Mouse (Mus musculus) forebrain, embryonic 13.5 days (tissue): ENCODE results near the gene Aftph. TPM values are rescaled to one million over a fixed set of nuclear protein-coding genes. Genes with fewer than 3 reads are reported as not detected.

Experiments used
- ATAC-seq: fragments of 200-750 bp; cut with Nextera tagmentation; 2 replicates; pipeline ENCODE4 v1.8.0; 2017
- H3K27ac ChIP-seq: fragments of 300-500 bp; sonication (generic); 2 replicates; pipeline ENCODE4 v1.5.1; 2015; ENCODE audit warnings: inconsistent platforms, mild to moderate bottlenecking, moderate library complexity
- H3K27me3 ChIP-seq: fragments of 300-500 bp; sonication (generic); 2 replicates; pipeline ENCODE4 v1.6.1; 2015; ENCODE audit warnings: mild to moderate bottlenecking, inconsistent platforms
- H3K36me3 ChIP-seq: fragments of 300-500 bp; sonication (generic); 2 replicates; pipeline ENCODE4 v1.6.1; 2015; ENCODE audit warnings: mild to moderate bottlenecking, inconsistent platforms; ENCODE audit not compliant: poor library complexity, severe bottlenecking
- H3K4me1 ChIP-seq: fragments of 300-500 bp; sonication (generic); 2 replicates; pipeline ENCODE4 v1.6.1; 2015; ENCODE audit warnings: inconsistent platforms
- H3K4me2 ChIP-seq: fragments of 300-500 bp; sonication (generic); 2 replicates; pipeline ENCODE4 v1.6.1; 2015; ENCODE audit warnings: inconsistent platforms, mild to moderate bottlenecking, moderate library complexity
- H3K4me3 ChIP-seq: fragments of 300-500 bp; sonication (generic); 2 replicates; pipeline ENCODE4 v1.5.1; 2015; ENCODE audit warnings: mild to moderate bottlenecking, inconsistent platforms
- H3K9ac ChIP-seq: fragments of 300-500 bp; sonication (generic); 2 replicates; pipeline ENCODE4 v1.6.1; 2015; ENCODE audit warnings: mild to moderate bottlenecking, inconsistent platforms
- H3K9me3 ChIP-seq: fragments of 300-500 bp; sonication (generic); replicated peaks from 2 replicates; pipeline ENCODE4 v1.6.1; 2016; ENCODE audit warnings: inconsistent platforms
- WGBS: fragments of 180-500 bp; shearing (Covaris S2); methylation state at CpG from one replicate; pipeline ENCODE4 v1.1.7; 2015; 5-methylcytosine and 5-hydroxymethylcytosine counted together
- polyA plus RNA-seq: library from polyadenylated mRNA; unstranded; fragments of >200 nt; fragmentation: Nextera tagmentation; extraction: Ambion mirVana; gene quantifications from 2 replicates; pipeline ENCODE4 v1.2.1, GENCODE M21; 2015

Aftph gene
- polyA plus RNA-seq, 1 experiment from 2014 or later = 34.0 TPM

DNA sequence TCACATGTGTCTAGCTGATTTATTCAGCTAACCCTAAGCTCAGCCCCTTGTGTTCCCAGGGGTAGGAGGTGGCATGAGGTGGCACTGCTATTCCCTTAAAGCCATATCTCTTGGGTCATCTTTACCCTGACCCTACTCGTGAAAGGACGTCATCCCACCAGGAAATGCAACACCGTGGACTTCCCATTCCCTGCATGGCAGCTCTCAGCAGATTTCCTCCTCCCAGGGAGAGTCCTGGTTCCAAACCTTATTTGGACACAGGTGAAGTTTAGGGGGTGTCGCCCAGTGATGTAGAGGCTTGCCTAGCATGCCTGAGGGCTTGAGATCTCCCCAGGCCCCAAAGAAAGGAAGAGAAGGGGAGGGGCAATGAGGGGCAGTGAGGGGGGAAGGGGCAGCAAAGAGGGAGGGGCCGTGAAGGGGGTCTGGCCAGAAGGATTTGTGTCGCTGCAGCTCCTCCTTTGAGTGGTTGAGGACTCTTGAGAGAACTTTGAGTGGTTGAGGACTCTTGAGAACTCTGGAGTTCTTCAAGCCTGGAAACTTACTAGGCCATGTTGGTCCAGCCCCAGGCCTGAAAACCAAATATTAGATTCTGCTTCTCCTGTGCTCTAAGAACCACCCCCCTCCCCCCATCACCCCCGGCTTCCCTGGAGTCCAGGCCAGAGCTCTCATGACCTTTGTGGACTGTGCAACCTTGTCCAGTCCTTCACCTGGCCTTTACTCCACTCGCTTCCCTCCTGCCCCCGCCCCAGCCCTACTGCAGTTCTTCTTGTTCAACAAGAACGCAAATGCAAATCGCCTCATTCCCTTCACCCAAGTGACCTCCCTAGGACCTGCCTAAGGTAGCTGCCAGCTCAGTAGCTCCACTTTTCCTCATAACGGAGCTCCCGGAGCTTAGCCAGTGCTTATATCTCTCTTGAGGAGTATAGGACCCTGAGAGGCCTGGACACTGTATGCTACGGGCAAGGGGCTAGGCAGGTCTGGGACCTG lies 81.0 kb downstream of the Aftph start:
- peaks cover 58% of the 10 kb centered on the region for H3K4me1 ChIP-seq

GRCm38 (mm10) chr11:20659094-20659493 lies 82.3 kb downstream of the Aftph start:
- H3K9me3 ChIP-seq = no peaks in the 10 kb centered on the region
- no peaks in the 10 kb centered on the region for H3K27me3 ChIP-seq
- no peaks in the 10 kb centered on the region for H3K36me3 ChIP-seq
- H3K9ac ChIP-seq = no peak overlapping the region
- no peak overlapping the region for H3K4me3 ChIP-seq
- H3K4me1 ChIP-seq = peaks cover 59% of the 10 kb centered on the region
- H3K27ac ChIP-seq = peak overlapping the region; percentile 59
- ATAC-seq = no peak
- WGBS = 58% methylated on average over 3 of the region's 3 CpGs
- H3K4me2 ChIP-seq = no peak overlapping the region

More for the DNA sequence above, 81.0 kb downstream of the Aftph start:
- H3K4me3 ChIP-seq = no peak overlapping the region
- H3K36me3 ChIP-seq = no peaks in the 10 kb centered on the region
- no peaks in the 10 kb centered on the region for H3K27me3 ChIP-seq
- no peak overlapping the region for H3K27ac ChIP-seq
- no peak overlapping the region for H3K4me2 ChIP-seq
- no peak for ATAC-seq
- no peak overlapping the region for H3K9ac ChIP-seq
- WGBS = 81% methylated on average over 14 of the region's 14 CpGs
- no peaks in the 10 kb centered on the region for H3K9me3 ChIP-seq

- H3K4me3 ChIP-seq = peak overlapping the region; percentile 14
- no peaks in the 10 kb centered on the region; the same call in 1 of the 2 replicates for H3K36me3 ChIP-seq
- H3K27ac ChIP-seq = peak overlapping the region; percentile 98
- no peaks in the 10 kb centered on the region for H3K9me3 ChIP-seq
- peak overlapping the region; percentile 60 for H3K9ac ChIP-seq
- ATAC-seq = peak; percentile 46
- 7% methylated on average over 10 of the region's 10 CpGs for WGBS
- H3K4me2 ChIP-seq = peak overlapping the region; percentile 53
- peaks cover 59% of the 10 kb centered on the region for H3K4me1 ChIP-seq
- no peaks in the 10 kb centered on the region for H3K27me3 ChIP-seq
Measured at GRCm38 (mm10) chr11:20656711-20657057, 84.7 kb downstream of the Aftph start.

DNA sequence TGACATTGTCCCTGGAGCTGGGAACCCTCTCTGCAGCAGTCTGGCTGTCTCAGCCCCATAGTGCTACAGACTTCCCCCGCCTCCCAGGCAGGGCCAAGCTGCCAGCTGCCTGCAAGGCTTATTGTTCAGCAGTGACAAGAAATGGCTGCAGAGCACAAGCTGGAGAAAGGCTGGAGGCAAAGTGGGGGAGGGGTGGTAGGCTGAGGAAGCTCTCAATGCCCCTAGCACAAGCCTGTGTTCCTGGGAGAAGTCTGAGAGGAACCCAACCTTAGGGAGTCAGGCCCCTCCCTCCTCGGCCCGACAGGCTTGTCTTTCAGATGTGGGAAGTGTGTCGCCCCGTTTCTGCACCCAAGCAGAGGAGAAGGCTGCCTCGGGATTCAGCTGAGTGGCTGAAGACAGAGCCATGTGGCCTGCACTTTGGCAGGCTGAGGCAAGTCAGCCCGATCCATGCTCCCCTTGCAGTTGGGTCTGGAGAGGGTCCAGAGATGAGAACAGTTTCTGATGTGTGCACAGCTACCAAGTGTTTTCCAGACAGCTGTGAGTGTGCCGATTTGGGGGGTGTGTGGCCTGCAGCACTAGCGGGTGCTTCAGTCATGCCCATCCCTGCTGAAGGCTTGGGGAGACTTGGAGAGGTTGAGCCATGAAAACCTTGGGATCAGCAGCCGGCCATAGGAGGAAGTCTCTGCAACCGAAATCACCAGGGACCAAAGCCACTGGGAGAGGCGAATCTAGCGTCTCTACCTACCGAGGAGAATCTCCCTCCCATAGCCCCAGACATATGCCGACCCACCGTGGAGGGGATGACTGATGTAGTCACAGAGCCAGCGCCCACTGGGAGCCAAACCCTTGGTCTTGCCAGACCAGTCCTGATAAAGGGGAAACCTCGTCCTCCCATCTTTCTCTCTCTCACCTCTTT lies 85.3 kb downstream of the Aftph start:
- H3K27me3 ChIP-seq = no peaks in the 10 kb centered on the region
- peak overlapping the region; percentile 98 for H3K27ac ChIP-seq
- H3K36me3 ChIP-seq = no peaks in the 10 kb centered on the region; the same call in 1 of the 2 replicates
- H3K4me2 ChIP-seq = peak overlapping the region; percentile 53
- peaks cover 65% of the 10 kb centered on the region for H3K4me1 ChIP-seq
- H3K9ac ChIP-seq = peak overlapping the region; percentile 60
- WGBS = 8% methylated on average over 18 of the region's 18 CpGs
- peak overlapping the region; percentile 14 for H3K4me3 ChIP-seq
- H3K9me3 ChIP-seq = no peaks in the 10 kb centered on the region
- peak; percentile 93 for ATAC-seq

- Histone ChIP-seq H3K4me1 (peaks cover 86% of the 10 kb centered on the region), H3K9ac (no peak overlapping the region; the same call in 1 of the 2 replicates), H3K27ac (peak overlapping the region; percentile 79), H3K9me3 (no peaks in the 10 kb centered on the region), H3K27me3 (no peaks in the 10 kb centered on the region), H3K36me3 (peaks cover 9% of the 10 kb centered on the region), H3K4me3 (no peak overlapping the region), H3K4me2 (no peak overlapping the region)
- no peak for ATAC-seq
- WGBS = 48% methylated on average over 1 of the region's 1 CpGs
Measured at GRCm38 (mm10) chr11:20651166-20651565, 90.2 kb downstream of the Aftph start.

GRCm38 (mm10) chr11:20650006-20650639 lies 91.3 kb downstream of the Aftph start:
- no peaks in the 10 kb centered on the region for H3K27me3 ChIP-seq
- H3K27ac ChIP-seq = peak overlapping the region; percentile 79
- 6% methylated on average over 17 of the region's 17 CpGs for WGBS
- no peaks in the 10 kb centered on the region for H3K9me3 ChIP-seq
- peaks cover 9% of the 10 kb centered on the region for H3K36me3 ChIP-seq
- no peak overlapping the region for H3K9ac ChIP-seq
- peaks cover 86% of the 10 kb centered on the region for H3K4me1 ChIP-seq
- peak; percentile 83 for ATAC-seq
- H3K4me2 ChIP-seq = peak overlapping the region; percentile 32
- H3K4me3 ChIP-seq = no peak overlapping the region

DNA sequence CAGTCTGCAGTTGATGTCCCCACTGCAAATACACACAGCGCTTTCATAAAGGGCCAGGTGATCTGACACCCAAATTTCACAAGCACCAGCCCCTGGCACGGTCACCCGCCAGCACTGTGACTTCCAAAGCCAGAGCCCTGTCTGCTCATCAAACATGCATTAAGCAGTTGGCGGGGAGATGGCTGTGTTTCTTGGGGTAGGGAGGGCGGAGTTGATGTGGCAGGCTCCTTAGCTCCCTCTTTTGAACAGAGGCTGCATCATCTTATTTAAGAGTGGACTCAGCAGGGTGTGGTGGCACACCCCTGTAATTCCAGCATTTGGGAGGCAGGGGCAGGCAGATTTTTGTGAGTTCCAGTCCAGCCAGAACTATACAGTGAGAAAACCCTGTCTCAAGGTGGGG lies 91.9 kb downstream of the Aftph start:
- Histone ChIP-seq H3K9ac (no peak overlapping the region), H3K4me1 (peaks cover 86% of the 10 kb centered on the region), H3K4me3 (no peak overlapping the region), H3K36me3 (peaks cover 9% of the 10 kb centered on the region), H3K27ac (peak overlapping the region; percentile 79), H3K9me3 (no peaks in the 10 kb centered on the region), H3K4me2 (peak overlapping the region; percentile 32; the same call in 1 of the 2 replicates), H3K27me3 (no peaks in the 10 kb centered on the region)
- peak; percentile 50 for ATAC-seq
- WGBS = 26% methylated on average over 5 of the region's 5 CpGs

- Histone ChIP-seq H3K36me3 (peaks cover 9% of the 10 kb centered on the region), H3K4me2 (no peak overlapping the region), H3K4me3 (no peak overlapping the region), H3K9ac (no peak overlapping the region), H3K27me3 (no peaks in the 10 kb centered on the region), H3K9me3 (no peaks in the 10 kb centered on the region), H3K4me1 (peaks cover 89% of the 10 kb centered on the region), H3K27ac (no peak overlapping the region)
- WGBS = 55% methylated on average over 19 of the region's 19 CpGs
- no peak for ATAC-seq
Measured at GRCm38 (mm10) chr11:20647902-20648625, 93.3 kb downstream of the Aftph start.

DNA sequence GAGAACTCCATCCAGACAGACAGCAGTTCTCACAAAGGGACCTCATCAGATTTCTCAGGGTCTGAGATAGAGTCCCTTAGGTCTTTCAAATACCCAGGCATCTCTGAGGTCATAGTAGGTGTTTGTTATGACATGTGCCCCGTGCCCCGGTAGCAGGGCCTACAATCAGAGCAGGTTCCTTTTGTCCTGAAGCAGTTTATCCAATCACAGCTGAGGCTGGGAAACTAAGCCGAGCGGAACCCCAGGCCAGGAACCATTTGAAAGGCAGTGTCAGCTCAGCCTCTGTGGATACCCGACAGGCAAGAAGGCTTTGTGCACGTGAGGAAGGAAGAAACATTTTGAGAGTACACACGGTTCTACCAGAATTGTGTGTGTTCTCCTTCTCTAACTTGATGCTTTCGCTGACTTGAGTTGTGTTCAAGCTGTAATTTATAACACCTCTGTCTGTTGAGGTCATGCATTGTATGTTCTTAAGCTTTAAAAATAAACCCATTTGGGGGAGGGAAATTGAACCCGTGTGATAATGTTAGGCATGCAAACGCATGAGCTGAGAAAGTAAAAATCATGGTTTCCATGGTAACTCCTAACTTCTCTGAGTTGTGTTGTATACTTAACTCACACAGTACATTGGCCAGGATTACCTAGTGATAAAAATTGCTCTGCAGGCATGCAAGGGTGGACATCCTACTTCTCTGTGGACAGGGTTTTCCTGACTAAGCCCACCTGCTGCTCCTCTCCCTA lies 94.2 kb downstream of the Aftph start:
- H3K9me3 ChIP-seq = no peaks in the 10 kb centered on the region
- H3K27ac ChIP-seq = no peak overlapping the region
- ATAC-seq = no peak
- no peak overlapping the region for H3K9ac ChIP-seq
- H3K4me2 ChIP-seq = 0 out of 2 replicates have a peak overlapping the region, but pooled peaks have one; percentile 2
- peaks cover 82% of the 10 kb centered on the region for H3K4me1 ChIP-seq
- H3K4me3 ChIP-seq = no peak overlapping the region
- no peaks in the 10 kb centered on the region for H3K27me3 ChIP-seq
- peaks cover 9% of the 10 kb centered on the region for H3K36me3 ChIP-seq
- WGBS = 18% methylated on average over 10 of the region's 10 CpGs

DNA sequence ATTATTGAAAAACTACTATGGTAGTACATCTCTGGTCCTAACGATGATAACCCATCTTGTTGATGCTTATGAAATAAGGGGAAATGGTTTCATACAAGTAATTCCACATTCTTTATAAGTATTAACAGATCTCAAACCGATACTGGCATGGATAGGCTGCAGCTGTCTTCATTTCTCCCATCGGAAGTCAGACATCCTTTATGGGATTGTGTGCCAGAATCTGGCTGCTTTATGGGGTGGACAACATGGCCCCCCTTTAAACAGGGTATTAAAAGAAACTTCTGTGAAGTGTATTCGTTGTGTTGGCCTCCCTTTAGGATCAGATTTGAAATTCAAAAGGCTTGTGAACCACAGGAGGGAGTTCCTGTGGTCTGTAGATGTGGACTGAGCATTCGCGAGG lies 95.2 kb downstream of the Aftph start:
- Histone ChIP-seq H3K27ac (peak overlapping the region; percentile 59), H3K9me3 (no peaks in the 10 kb centered on the region), H3K4me2 (no peak overlapping the region), H3K36me3 (peaks cover 9% of the 10 kb centered on the region), H3K9ac (no peak overlapping the region), H3K27me3 (no peaks in the 10 kb centered on the region), H3K4me1 (peaks cover 79% of the 10 kb centered on the region), H3K4me3 (no peak overlapping the region)
- 43% methylated on average over 6 of the region's 6 CpGs for WGBS
- no peak for ATAC-seq
